Mouse (Mus musculus) G1E (cell line): ENCODE results near the gene Taf7l.

Experiments used
- CTCF ChIP-seq: IDR thresholded peaks from 2 replicates; pipeline ENCODE4 v1.5.1; 2012; ENCODE audit warnings: low read depth, low read length, inconsistent platforms, mixed read lengths
- GATA1 ChIP-seq: IDR thresholded peaks from 2 replicates; pipeline ENCODE4 v1.6.1; 2012; ENCODE audit warnings: borderline replicate concordance, low read length, inconsistent platforms, mixed read lengths
- GATA2 ChIP-seq: IDR thresholded peaks from 2 replicates; pipeline ENCODE4 v1.6.1; 2012; ENCODE audit warnings: low read depth, low read length, inconsistent platforms, borderline replicate concordance
- TAL1 ChIP-seq: conservative IDR thresholded peaks from 2 replicates; pipeline ENCODE4 v1.6.1; 2012; ENCODE audit warnings: low read depth, low read length, inconsistent platforms, mixed read lengths

DNA sequence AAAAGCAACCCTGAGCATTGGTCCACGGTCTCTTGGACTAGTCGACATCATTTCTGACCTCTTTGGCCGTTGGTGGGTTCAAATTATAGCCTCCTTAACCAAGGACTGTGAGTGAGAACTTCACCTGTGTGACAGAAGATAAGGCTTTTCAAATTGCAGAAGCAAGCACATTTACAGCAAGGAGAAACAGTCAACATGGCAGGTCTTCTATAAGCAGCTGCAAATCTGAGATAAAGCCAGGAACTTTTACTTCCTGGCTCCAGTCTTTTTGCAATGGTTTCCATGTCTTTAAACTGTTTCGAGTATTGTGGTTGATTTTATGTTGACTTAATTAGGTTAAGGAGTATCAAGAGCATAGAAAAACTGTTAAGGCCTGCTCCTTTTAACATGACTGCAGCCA, 47.5 kb upstream of the Taf7l start:
- no peak for TF ChIP-seq CTCF
- TF ChIP-seq GATA2: no peak
- no peak for TF ChIP-seq GATA1
- peak; percentile 61 for TF ChIP-seq TAL1
